Mouse (Mus musculus) cortical plate, adult 2 months (tissue): ENCODE measurements around the gene Ptprh.

ENCODE experiments used
- CTCF ChIP-seq: fragments of 200-500 bp; IDR thresholded peaks from 2 replicates; pipeline ENCODE4 v1.5.1; 2011; ENCODE audit warnings: mild to moderate bottlenecking, control low read depth, low read length; ENCODE audit not compliant: insufficient read depth; ENCODE audit errors: extremely low read depth
- POLR2A ChIP-seq: fragments of 200-500 bp; IDR thresholded peaks from 2 replicates; pipeline ENCODE4 v1.6.1; 2011; ENCODE audit warnings: mild to moderate bottlenecking, low read length, control low read depth; ENCODE audit not compliant: insufficient read depth; ENCODE audit errors: extremely low read depth

DNA sequence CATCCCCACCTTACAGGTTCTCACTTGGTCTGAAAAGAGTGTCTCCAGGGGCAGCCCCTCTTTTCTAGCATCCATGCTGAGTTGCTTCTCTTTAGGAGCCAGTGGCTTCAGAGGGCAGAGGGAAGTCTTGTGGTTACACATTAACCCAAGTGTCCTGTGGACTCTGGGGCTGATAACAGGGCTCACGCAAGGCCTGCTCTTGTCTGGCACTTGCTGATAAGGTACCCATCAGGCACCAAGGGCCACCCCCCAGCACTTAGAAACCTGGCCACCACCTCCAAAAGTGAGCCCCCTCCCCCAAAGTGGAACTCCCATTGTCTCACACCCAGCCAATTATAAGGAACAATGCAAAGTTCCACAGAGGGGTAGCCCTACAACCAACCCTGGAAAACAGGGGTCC lies 26.4 kb upstream of the Ptprh start:
- TF ChIP-seq CTCF (no peak), POLR2A (no peak)
